Mouse (Mus musculus) R1 (cell line): Measurements from ENCODE around the gene Prpf3.
"Not testable (repeated sequence)": the region's sequence is repeated elsewhere in the genome, so short reads cannot be mapped to it uniquely, and the experiment has no call there.

ENCODE experiments used
- DNase-seq: peaks from one replicate; pipeline ENCODE4 v3.0.0-alpha.2; 2018; ENCODE audit warnings: low read depth, low spot score

Gene Prpf3

GRCm38 (mm10) chr3:95855502-95856089 lies at the start of gene Prpf3:
Prpf3 (minus strand) TSS chr3:95855885.
- DNase-seq, result peak; percentile 89

GRCm38 (mm10) chr3:95904568-95904967 lies 48.9 kb upstream of the Prpf3 start, which contains the start of gene Car14:
Car14 (minus strand) TSS chr3:95904691.
- DNase-seq, result no peak

GRCm38 (mm10) chr3:95903753-95904502 lies 48.2 kb upstream of the Prpf3 start:
- no peak for DNase-seq

- DNase-seq, result no peak
Measured at GRCm38 (mm10) chr3:95902643-95903042, 47.0 kb upstream of the Prpf3 start.

- no peak for DNase-seq
Measured at GRCm38 (mm10) chr3:95902373-95902625, 46.6 kb upstream of the Prpf3 start.

- DNase-seq, result no peak
Measured at GRCm38 (mm10) chr3:95901616-95902372, 46.1 kb upstream of the Prpf3 start.

- DNase-seq, result no peak
Measured at GRCm38 (mm10) chr3:95899800-95900524, 44.3 kb upstream of the Prpf3 start.

- DNase-seq, result not testable (repeated sequence)
Measured at GRCm38 (mm10) chr3:95895501-95895900, 39.8 kb upstream of the Prpf3 start.

- DNase-seq, result peak; percentile 47
Measured at GRCm38 (mm10) chr3:95894317-95895160, 38.9 kb upstream of the Prpf3 start.

GRCm38 (mm10) chr3:95893606-95894316 lies 38.1 kb upstream of the Prpf3 start, which contains the start of gene Aph1a:
Aph1a (plus strand) TSS chr3:95893969.
- DNase-seq, result peak; percentile 99

- no peak for DNase-seq
Measured at GRCm38 (mm10) chr3:95893126-95893525, 37.4 kb upstream of the Prpf3 start.

GRCm38 (mm10) chr3:95892066-95893052 lies 36.7 kb upstream of the Prpf3 start:
- peak; percentile 76 for DNase-seq

- DNase-seq, result peak; percentile 71
Measured at GRCm38 (mm10) chr3:95891211-95892065, 35.8 kb upstream of the Prpf3 start, which contains the start of gene BC028528. BC028528 (minus strand) TSS chr3:95892005.

GRCm38 (mm10) chr3:95889664-95890063 lies 34.0 kb upstream of the Prpf3 start:
- DNase-seq, result no peak

GRCm38 (mm10) chr3:95887596-95887995 lies 31.9 kb upstream of the Prpf3 start:
- no peak for DNase-seq

- DNase-seq, result no peak
Measured at GRCm38 (mm10) chr3:95884400-95884799, 28.7 kb upstream of the Prpf3 start.

GRCm38 (mm10) chr3:95882816-95883425 lies 27.2 kb upstream of the Prpf3 start:
- peak; percentile 59 for DNase-seq
